Mouse (Mus musculus) forebrain, postnatal 0 days (tissue): Measurements from ENCODE around the gene Btnl9. TPM values are rescaled to one million over a fixed set of nuclear protein-coding genes. Genes with fewer than 3 reads are reported as not detected.

Source experiments
- ATAC-seq: fragments of 200-750 bp; cut with Nextera tagmentation; 2 replicates; pipeline ENCODE4 v1.8.0; 2017; ENCODE audit warnings: mild to moderate bottlenecking, moderate library complexity
- DNase-seq: peaks from one replicate; pipeline ENCODE4 v3.0.0-alpha.2; 2015
- H3K27ac ChIP-seq: fragments of 300-500 bp; sonication (generic); 2 replicates; pipeline ENCODE4 v1.5.1; 2014; ENCODE audit warnings: low read depth, mild to moderate bottlenecking, antibody characterized with exemption, low read length, moderate library complexity, mixed read lengths
- H3K27me3 ChIP-seq: fragments of 300-500 bp; sonication (generic); 2 replicates; pipeline ENCODE4 v1.6.1; 2014; ENCODE audit warnings: mild to moderate bottlenecking, low read length, mixed read lengths; ENCODE audit not compliant: insufficient read depth
- H3K36me3 ChIP-seq: fragments of 300-500 bp; sonication (generic); 2 replicates; pipeline ENCODE4 v1.6.1; 2014; ENCODE audit warnings: mild to moderate bottlenecking, moderate library complexity; ENCODE audit not compliant: insufficient read depth
- H3K4me1 ChIP-seq: fragments of 300-500 bp; sonication (generic); 2 replicates; pipeline ENCODE4 v1.6.1; 2014; ENCODE audit warnings: antibody characterized with exemption; ENCODE audit not compliant: insufficient read depth
- H3K4me2 ChIP-seq: fragments of 300-500 bp; sonication (generic); 2 replicates; pipeline ENCODE4 v1.6.1; 2014; ENCODE audit warnings: low read depth, mild to moderate bottlenecking, moderate library complexity
- H3K4me3 ChIP-seq: fragments of 300-500 bp; sonication (generic); 2 replicates; pipeline ENCODE4 v1.5.1; 2014; ENCODE audit warnings: low read depth, low read length, mixed read lengths
- H3K9ac ChIP-seq: fragments of 300-500 bp; sonication (generic); 2 replicates; pipeline ENCODE4 v1.6.1; 2014; ENCODE audit warnings: mild to moderate bottlenecking
- H3K9me3 ChIP-seq: fragments of 300-500 bp; sonication (generic); 2 replicates; pipeline ENCODE4 v1.6.1; 2016; ENCODE audit warnings: low read length
- CTCF ChIP-seq: sonication (generic); IDR thresholded peaks from 2 replicates; pipeline ENCODE4 v1.5.1; 2016; ENCODE audit warnings: antibody characterized with exemption, control low read depth, low read depth
- WGBS: fragments of 180-500 bp; shearing (Covaris S2); extraction: QIAGEN DNeasy Blood & Tissue Kit; methylation state at CpG from one replicate; pipeline ENCODE4 v1.1.7; 2014; 5-methylcytosine and 5-hydroxymethylcytosine counted together
- polyA plus RNA-seq: library from polyadenylated mRNA; unstranded; fragments of >200 nt; fragmentation: Nextera tagmentation; extraction: Ambion mirVana; gene quantifications from 2 replicates; pipeline ENCODE4 v1.2.1, GENCODE M21; 2015
- total RNA-seq: library from RNA; depleted of rRNA; stranded (reverse); fragments of >200 nt; gene quantifications from 2 replicates; pipeline ENCODE4 v1.2.3, GENCODE M21; 2014

Gene Btnl9
- total and polyA plus RNA-seq, 2 experiments from 2014 or later = 0.14 to 0.16 TPM

DNA sequence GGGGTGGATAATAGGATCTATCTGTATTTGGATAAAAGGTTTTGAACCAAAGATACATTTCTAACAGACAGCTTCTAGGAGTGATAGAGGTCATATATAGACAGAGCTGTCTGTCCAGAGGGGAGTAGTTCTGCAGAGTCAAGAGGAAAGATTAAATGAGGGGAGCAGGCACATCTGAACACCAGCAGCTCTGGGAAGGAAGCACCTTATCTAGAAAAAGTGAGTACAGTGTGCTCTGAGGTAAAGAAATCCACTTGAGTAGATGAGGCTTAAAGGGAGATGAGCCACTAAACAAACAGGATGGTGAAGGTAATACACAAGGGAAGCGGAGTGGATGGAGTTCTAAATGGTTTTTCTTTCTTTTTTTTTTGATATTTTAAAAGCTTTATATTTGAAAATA is 20.5 kb upstream of the Btnl9 start:
- no peak for ATAC-seq
- WGBS = 95% methylated on average over 1 of the region's 1 CpGs
- no peak for TF ChIP-seq CTCF

DNA sequence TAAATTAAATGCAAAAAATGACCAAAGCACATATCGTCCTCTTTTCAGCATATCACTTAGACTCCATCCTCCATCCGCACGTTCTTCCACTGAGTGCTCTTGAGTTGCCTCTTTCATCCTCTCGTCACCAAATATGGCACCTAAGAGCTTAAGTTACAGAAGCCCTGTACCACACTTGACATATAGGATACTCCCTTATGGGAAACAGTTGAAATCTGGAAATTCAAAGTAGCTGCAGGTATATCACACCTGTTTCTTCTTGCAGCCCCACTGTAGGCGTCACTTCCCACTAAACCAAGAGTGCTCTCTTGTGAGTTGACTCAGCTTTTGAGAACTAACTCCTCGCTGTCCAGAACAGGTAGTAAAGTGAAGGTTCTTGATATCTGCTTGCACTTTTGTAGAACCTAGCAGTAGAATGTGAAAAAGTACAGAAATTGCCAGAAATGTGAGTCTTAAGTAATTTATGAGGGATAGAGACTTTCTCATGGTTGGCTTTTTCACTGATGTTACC is 18.2 kb upstream of the Btnl9 start:
- WGBS = 86% methylated on average over 6 of the region's 6 CpGs
- Histone ChIP-seq H3K4me2 (no peak overlapping the region), H3K9me3 (no peaks in the 10 kb centered on the region), H3K36me3 (no peaks in the 10 kb centered on the region; the same call in 1 of the 2 replicates), H3K9ac (no peak overlapping the region), H3K27me3 (no peaks in the 10 kb centered on the region), H3K27ac (no peak overlapping the region), H3K4me3 (no peak overlapping the region), H3K4me1 (peaks cover 15% of the 10 kb centered on the region)
- ATAC-seq (no peak), DNase-seq (no peak)
- no peak for TF ChIP-seq CTCF

More for the DNA sequence above, 20.5 kb upstream of the Btnl9 start:
- Histone ChIP-seq H3K9ac (no peak overlapping the region), H3K27me3 (no peaks in the 10 kb centered on the region), H3K9me3 (no peaks in the 10 kb centered on the region), H3K27ac (no peak overlapping the region), H3K4me3 (no peak overlapping the region), H3K4me1 (peaks cover 12% of the 10 kb centered on the region), H3K4me2 (no peak overlapping the region), H3K36me3 (no peaks in the 10 kb centered on the region; the same call in 1 of the 2 replicates)
- DNase-seq = no peak

- peaks cover 12% of the 10 kb centered on the region for H3K4me1 ChIP-seq
- peak overlapping the region; percentile 86 for H3K4me2 ChIP-seq
- no peaks in the 10 kb centered on the region for H3K9me3 ChIP-seq
- H3K4me3 ChIP-seq = peak overlapping the region; percentile 97
- no peak for TF ChIP-seq CTCF
- under 1% methylated on average over 24 of the region's 24 CpGs for WGBS
- H3K9ac ChIP-seq = peak overlapping the region; percentile 99
- DNase-seq (peak; percentile 74), ATAC-seq (peak; percentile 73)
- H3K36me3 ChIP-seq = no peaks in the 10 kb centered on the region; the same call in 1 of the 2 replicates
- H3K27me3 ChIP-seq = no peaks in the 10 kb centered on the region
- peak overlapping the region; percentile 97 for H3K27ac ChIP-seq
These were observed 17.0 kb upstream of the Btnl9 start for GRCm38 (mm10) chr11:49203771-49204497.

DNA sequence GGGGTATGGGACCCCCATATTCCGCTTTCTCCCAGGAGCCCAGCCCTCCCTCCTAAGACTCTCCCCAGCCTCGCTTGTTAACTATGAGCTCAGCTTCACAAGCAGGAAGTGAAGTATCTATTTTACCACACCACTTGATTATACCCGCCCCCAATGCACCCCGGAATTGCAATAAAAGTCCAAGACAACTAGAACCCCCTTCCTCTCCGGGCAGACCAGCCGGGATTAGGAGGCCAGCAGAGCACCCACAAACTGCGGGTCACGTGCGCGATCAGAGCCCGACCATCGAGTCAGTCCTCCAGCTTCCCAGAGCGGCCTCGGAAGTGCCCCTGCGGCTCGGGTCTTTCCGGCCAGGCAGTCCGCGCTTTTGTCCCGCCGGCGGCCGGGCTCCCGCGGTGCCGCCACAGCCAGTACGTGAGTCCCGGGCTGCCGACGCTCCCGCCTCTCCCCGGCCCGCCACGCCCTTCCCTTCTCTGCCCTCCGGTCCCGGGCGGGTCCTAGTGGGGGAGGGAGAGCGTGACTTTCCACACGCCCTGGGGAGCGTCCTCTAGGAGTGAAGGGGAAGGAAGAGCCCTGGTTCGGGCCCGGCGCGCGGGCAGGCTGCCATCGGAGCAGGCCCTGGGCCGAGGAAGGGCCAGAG is 16.3 kb upstream of the Btnl9 start, which contains the start of gene Zfp62:
TSS of gene Zfp62 (plus strand) at position 164 of the 640 bp plus-strand sequence.
- H3K36me3 ChIP-seq = no peaks in the 10 kb centered on the region; the same call in 1 of the 2 replicates
- H3K27ac ChIP-seq = peak within 1 kb of the TSS; percentile 97
- H3K9ac ChIP-seq = peak within 1 kb of the TSS; percentile 99
- no peaks in the 10 kb centered on the region for H3K9me3 ChIP-seq
- DNase-seq = peak; percentile 94
- H3K4me2 ChIP-seq = peak within 1 kb of the TSS; percentile 86
- peak; percentile 96 for ATAC-seq
- peak within 1 kb of the TSS; percentile 97 for H3K4me3 ChIP-seq
- H3K27me3 ChIP-seq = no peaks in the 10 kb centered on the region
- TF ChIP-seq CTCF = 0 out of 2 replicates have a peak, but pooled peaks have one; percentile 1
- under 1% methylated on average over 47 of the region's 47 CpGs for WGBS
- peaks cover 12% of the 10 kb centered on the region for H3K4me1 ChIP-seq

DNA sequence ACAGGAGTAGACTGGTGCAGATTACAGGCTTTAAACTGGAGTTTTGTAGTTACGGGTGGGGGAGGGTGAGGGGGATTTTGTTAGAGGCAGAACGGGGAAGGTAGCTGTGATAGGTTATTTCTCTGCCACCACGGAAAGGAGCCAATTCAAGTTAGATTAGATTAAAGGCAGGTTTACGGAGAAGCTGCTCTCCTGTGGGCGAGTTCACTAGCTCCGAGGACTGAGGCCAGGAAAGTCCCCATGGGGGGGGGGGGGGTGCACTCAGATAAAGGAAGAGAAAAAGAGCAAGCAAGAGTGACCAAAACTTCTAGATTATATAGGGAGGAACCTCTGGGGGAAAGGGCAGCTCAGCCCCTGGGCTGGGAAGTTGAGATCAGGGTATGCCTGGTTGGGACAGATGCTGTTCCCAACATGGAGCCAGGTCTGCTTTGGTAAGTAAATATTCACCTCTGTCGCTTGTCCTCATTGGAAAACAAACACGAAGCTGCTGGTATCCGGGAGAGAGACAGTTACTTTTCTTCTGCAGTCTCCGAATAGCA is 15.6 kb upstream of the Btnl9 start:
- ATAC-seq (no peak), DNase-seq (no peak)
- H3K4me2 ChIP-seq = peak overlapping the region; percentile 86
- peak overlapping the region; percentile 99 for H3K9ac ChIP-seq
- H3K27ac ChIP-seq = peak overlapping the region; percentile 97
- H3K9me3 ChIP-seq = no peaks in the 10 kb centered on the region
- WGBS = 2% methylated on average over 10 of the region's 10 CpGs
- peaks cover 12% of the 10 kb centered on the region for H3K4me1 ChIP-seq
- TF ChIP-seq CTCF = no peak
- H3K36me3 ChIP-seq = no peaks in the 10 kb centered on the region; the same call in 1 of the 2 replicates
- H3K4me3 ChIP-seq = peak overlapping the region; percentile 97
- H3K27me3 ChIP-seq = no peaks in the 10 kb centered on the region

DNA sequence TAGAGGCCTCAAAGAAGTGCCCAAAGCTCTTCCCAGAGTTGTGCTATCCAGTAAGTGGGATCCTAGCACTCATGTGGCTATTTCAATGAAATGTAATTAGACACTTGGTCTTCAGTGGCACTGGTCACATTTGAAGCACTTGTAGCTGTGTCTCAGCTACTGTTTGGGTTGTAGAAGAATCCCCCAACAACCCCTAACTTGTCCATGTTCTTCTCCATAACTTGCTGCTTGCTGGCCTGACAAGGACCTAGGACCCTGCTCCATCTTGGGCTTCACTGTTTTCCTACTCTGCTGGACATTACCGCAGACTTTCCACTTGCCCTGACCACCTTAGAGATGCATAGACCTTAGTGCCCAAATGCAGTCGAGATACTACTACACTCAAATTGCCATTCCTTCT is 15.1 kb upstream of the Btnl9 start:
- Histone ChIP-seq H3K4me3 (peak overlapping the region; percentile 97; the same call in 1 of the 2 replicates), H3K9ac (peak overlapping the region; percentile 99; the same call in 1 of the 2 replicates), H3K9me3 (no peaks in the 10 kb centered on the region), H3K36me3 (no peaks in the 10 kb centered on the region; the same call in 1 of the 2 replicates), H3K27me3 (no peaks in the 10 kb centered on the region), H3K4me1 (peaks cover 12% of the 10 kb centered on the region), H3K27ac (peak overlapping the region; percentile 97; the same call in 1 of the 2 replicates), H3K4me2 (peak overlapping the region; percentile 86)
- ATAC-seq (no peak), DNase-seq (no peak)
- no peak for TF ChIP-seq CTCF
- WGBS = 56% methylated on average over 2 of the region's 2 CpGs

DNA sequence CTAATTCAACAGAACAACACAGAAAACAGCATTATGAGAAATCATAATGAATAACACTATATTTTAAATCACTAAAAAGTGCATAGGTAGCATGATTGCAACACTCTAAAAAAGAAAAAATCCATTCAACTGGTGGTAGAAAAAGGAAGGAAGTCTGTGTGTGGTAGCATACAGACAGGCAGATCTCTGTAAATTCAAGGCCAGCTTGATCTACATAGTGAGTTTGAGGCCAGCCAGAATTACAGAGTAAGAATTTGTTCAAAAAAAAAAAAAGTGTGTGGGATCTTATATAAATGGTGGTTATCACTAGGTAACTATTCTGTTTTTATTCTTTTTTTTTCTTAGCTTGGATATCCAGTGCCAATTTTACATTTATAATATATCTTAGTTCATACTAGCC is 14.2 kb upstream of the Btnl9 start:
- peaks cover 12% of the 10 kb centered on the region for H3K4me1 ChIP-seq
- H3K4me2 ChIP-seq = no peak overlapping the region
- ATAC-seq (no peak), DNase-seq (no peak)
- no peak overlapping the region for H3K9ac ChIP-seq
- H3K9me3 ChIP-seq = no peaks in the 10 kb centered on the region
- H3K27me3 ChIP-seq = no peaks in the 10 kb centered on the region
- H3K4me3 ChIP-seq = no peak overlapping the region
- TF ChIP-seq CTCF = no peak
- H3K27ac ChIP-seq = no peak overlapping the region
- H3K36me3 ChIP-seq = no peaks in the 10 kb centered on the region
